7 mouse cellular contexts compared by ENCODE assay signal in the genomic region with DNA sequence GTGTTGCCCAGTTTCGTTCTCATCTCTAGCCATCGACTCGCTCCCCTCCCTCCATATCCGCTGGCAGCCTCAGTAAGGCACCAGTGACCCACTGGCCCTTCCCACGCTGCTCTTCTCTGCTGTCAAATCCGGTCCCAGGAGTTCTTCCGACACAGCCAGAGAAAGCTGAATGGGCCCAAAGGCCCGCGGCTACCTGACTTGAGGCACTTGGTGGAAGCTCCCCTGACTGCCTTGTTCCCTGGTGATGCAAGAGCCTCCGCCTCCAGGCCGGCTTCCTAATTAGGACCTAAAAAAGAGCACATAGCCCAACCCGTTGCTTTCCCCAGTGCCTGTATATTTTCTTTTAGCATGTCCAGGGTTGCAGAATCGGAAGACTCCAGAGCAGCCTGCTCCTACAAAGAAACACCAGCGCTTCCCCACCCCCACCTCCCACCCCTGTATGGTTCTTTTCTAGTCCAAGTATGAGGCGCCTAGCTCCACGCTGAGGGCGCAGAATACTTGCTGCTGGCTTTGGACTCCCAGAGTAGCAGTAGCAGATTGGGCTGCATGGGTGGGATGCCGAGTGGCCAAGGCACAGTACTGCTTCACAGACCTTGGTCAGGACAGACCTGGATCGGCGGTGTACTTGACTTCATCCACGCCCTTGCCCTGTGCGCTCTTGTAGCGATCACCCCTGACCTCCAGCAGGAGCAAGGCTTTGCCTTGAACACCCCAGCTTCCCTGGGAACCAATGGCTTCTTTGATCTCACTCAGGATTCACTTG. TPM values are rescaled to one million over a fixed set of nuclear protein-coding genes. Genes with fewer than 3 reads are reported as not detected.
A peak's percentile ranks its signal among the peaks of the same experiment; 100 is the strongest.
DNase-seq lines count a peak whose midpoint lies in the region; ATAC-seq and TF ChIP-seq lines count a peak whose summit lies in the region.

No protein-coding gene starts in this region.

- H3K4me1 ChIP-seq in testis, adult 2 months (ENCODE audit: control insufficient read depth, insufficient read depth, low read length), result peaks cover 35% of the 10 kb centered on the region
- H3K4me1 ChIP-seq in embryonic facial prominence, embryonic 15.5 days, result peaks cover 46% of the 10 kb centered on the region
- peaks cover 31% of the 10 kb centered on the region for H3K4me1 ChIP-seq in intestine, embryonic 16.5 days (ENCODE audit: control insufficient read depth, insufficient read depth, low read length)
- peaks cover 7% of the 10 kb centered on the region; the same call in 1 of the 2 replicates for H3K4me1 ChIP-seq in stomach, postnatal 0 days (replicated peaks; ENCODE audit: control insufficient read depth, insufficient read depth)

- no peak for TF ChIP-seq POLR2A in testis, adult 2 months (IDR thresholded peaks at IDR 0.05; ENCODE audit: control insufficient read depth, low read depth, low read length)

- WGBS in embryonic facial prominence, embryonic 15.5 days, result 7% methylated on average over 23 of the region's 23 CpGs
- WGBS in intestine, embryonic 16.5 days, result 15% methylated on average over 23 of the region's 23 CpGs
- WGBS in stomach, postnatal 0 days, result 25% methylated on average over 23 of the region's 23 CpGs

- peaks cover 3% of the 10 kb centered on the region; the same call in 1 of the 2 replicates for H3K27me3 ChIP-seq in testis, adult 2 months (ENCODE audit: control insufficient read depth, insufficient read depth, low read length)
- H3K27me3 ChIP-seq in embryonic facial prominence, embryonic 15.5 days, result peaks cover 36% of the 10 kb centered on the region
- peaks cover 13% of the 10 kb centered on the region; the same call in 1 of the 2 replicates for H3K27me3 ChIP-seq in intestine, embryonic 16.5 days (replicated peaks; ENCODE audit: control insufficient read depth, insufficient read depth, low read length)
- H3K27me3 ChIP-seq in stomach, postnatal 0 days (ENCODE audit: control insufficient read depth, insufficient read depth, low read length), result no peaks in the 10 kb centered on the region

- ATAC-seq in embryonic facial prominence, embryonic 15.5 days (ENCODE audit: insufficient number of reproducible peaks, low FRiP score, low TSS enrichment, low read depth), result no peak
- no peak for ATAC-seq in intestine, embryonic 16.5 days
- no peak for ATAC-seq in stomach, postnatal 0 days (ENCODE audit: low FRiP score, low TSS enrichment)

- no peak overlapping the region for H3K27ac ChIP-seq in testis, adult 2 months (ENCODE audit: control insufficient read depth, insufficient read depth, low read depth, low read length)
- H3K27ac ChIP-seq in embryonic facial prominence, embryonic 15.5 days (replicated peaks), result no peak overlapping the region
- no peak overlapping the region for H3K27ac ChIP-seq in intestine, embryonic 16.5 days (ENCODE audit: low read length)
- no peak overlapping the region for H3K27ac ChIP-seq in stomach, postnatal 0 days (replicated peaks)

- TF ChIP-seq CTCF in testis, adult 2 months (IDR thresholded peaks at IDR 0.05; ENCODE audit: control insufficient read depth, insufficient read depth, insufficient replicate concordance, low read depth, low read length), result no peak
- TF ChIP-seq CTCF in stomach, postnatal 0 days (IDR thresholded peaks at IDR 0.05; ENCODE audit: low read depth), result no peak

- H3K4me3 ChIP-seq in testis, adult 2 months (ENCODE audit: control insufficient read depth, low read depth, low read length), result peak overlapping the region; percentile 95
- H3K4me3 ChIP-seq in embryonic facial prominence, embryonic 15.5 days (replicated peaks), result peak overlapping the region; percentile 29
- H3K4me3 ChIP-seq in intestine, embryonic 16.5 days (ENCODE audit: low read length), result peak overlapping the region; percentile 34
- peak overlapping the region; percentile 28 for H3K4me3 ChIP-seq in stomach, postnatal 0 days (ENCODE audit: low read depth, low read length)

- H3K4me2 ChIP-seq in embryonic facial prominence, embryonic 15.5 days (replicated peaks), result peak overlapping the region; percentile 96
- peak overlapping the region; percentile 99 for H3K4me2 ChIP-seq in intestine, embryonic 16.5 days (ENCODE audit: low read depth, low read length)
- peak overlapping the region; percentile 95 for H3K4me2 ChIP-seq in stomach, postnatal 0 days (replicated peaks; ENCODE audit: low read depth)

- no peak for TF ChIP-seq EP300 in stomach, postnatal 0 days (optimal IDR thresholded peaks at IDR 0.05)

- H3K9ac ChIP-seq in embryonic facial prominence, embryonic 15.5 days, result no peak overlapping the region
- H3K9ac ChIP-seq in intestine, embryonic 16.5 days (ENCODE audit: low read depth, low read length), result no peak overlapping the region; the same call in 1 of the 2 replicates
- peak overlapping the region; percentile 31 for H3K9ac ChIP-seq in stomach, postnatal 0 days (ENCODE audit: low read length)

- no peaks in the 10 kb centered on the region for H3K36me3 ChIP-seq in testis, adult 2 months (ENCODE audit: control insufficient read depth, insufficient read depth, low read length)
- H3K36me3 ChIP-seq in embryonic facial prominence, embryonic 15.5 days, result no peaks in the 10 kb centered on the region
- H3K36me3 ChIP-seq in intestine, embryonic 16.5 days (ENCODE audit: control insufficient read depth, insufficient read depth, low read length), result no peaks in the 10 kb centered on the region
- H3K36me3 ChIP-seq in stomach, postnatal 0 days (ENCODE audit: control insufficient read depth, insufficient read depth, low read length), result no peaks in the 10 kb centered on the region

- DNase-seq in testis, postnatal 10 days (ENCODE audit: low spot score), result no peak
- peak; percentile 47 for DNase-seq in lung, postnatal 10 days
- DNase-seq in stomach, postnatal 0 days (ENCODE audit: low spot score), result peak; percentile 26
- DNase-seq in frontal cortex, postnatal 10 days (ENCODE audit: low spot score in 2 of 2), result no peak

- no peaks in the 10 kb centered on the region for H3K9me3 ChIP-seq in embryonic facial prominence, embryonic 15.5 days (replicated peaks)
- H3K9me3 ChIP-seq in intestine, embryonic 16.5 days (ENCODE audit: control insufficient read depth, low read length), result no peaks in the 10 kb centered on the region
- no peaks in the 10 kb centered on the region for H3K9me3 ChIP-seq in stomach, postnatal 0 days (ENCODE audit: control insufficient read depth, low read length)

RNA-seq across cellular contexts. Expression of gene Bcl2l11, which starts 1.7 kb away (rescaled TPM):
- 59.1 and 63.3 TPM in 2 replicates for polyA plus RNA-seq in testis, adult 2 months (2012; rRNA removed)
- polyA plus RNA-seq in embryonic facial prominence, embryonic 15.5 days (2015; fragmentation: Nextera tagmentation; extraction: Ambion mirVana), result 17.3 and 17.4 TPM in 2 replicates
- 10.0 and 10.6 TPM in 2 replicates for polyA plus RNA-seq in intestine, embryonic 16.5 days (2015; fragmentation: Nextera tagmentation; extraction: Ambion mirVana)
- polyA plus RNA-seq in stomach, postnatal 0 days (2015; fragmentation: Nextera tagmentation; extraction: Ambion mirVana), result 6.2 and 8.0 TPM in 2 replicates

Comparison
In these comparisons a context has a peak if more than half of its experiments do, and no peak if none do; other contexts are left out.
1. H3K4me3 ChIP-seq: peak in every context shown above with its lines; median percentile 95 in testis, adult 2 months; 34 in intestine, embryonic 16.5 days; 29 in embryonic facial prominence, embryonic 15.5 days; 28 in stomach, postnatal 0 days.
2. DNase-seq: peak in lung, postnatal 10 days (single experiment) and stomach, postnatal 0 days (single experiment); none in testis, postnatal 10 days (single experiment) and frontal cortex, postnatal 10 days (0 of 2).
3. Peak in every context shown above with its lines, with median percentiles within 50 percentile points of each other: H3K4me2 ChIP-seq.